Comparison of ENCODE assay signal across 24 mouse cellular contexts in the genomic region with DNA sequence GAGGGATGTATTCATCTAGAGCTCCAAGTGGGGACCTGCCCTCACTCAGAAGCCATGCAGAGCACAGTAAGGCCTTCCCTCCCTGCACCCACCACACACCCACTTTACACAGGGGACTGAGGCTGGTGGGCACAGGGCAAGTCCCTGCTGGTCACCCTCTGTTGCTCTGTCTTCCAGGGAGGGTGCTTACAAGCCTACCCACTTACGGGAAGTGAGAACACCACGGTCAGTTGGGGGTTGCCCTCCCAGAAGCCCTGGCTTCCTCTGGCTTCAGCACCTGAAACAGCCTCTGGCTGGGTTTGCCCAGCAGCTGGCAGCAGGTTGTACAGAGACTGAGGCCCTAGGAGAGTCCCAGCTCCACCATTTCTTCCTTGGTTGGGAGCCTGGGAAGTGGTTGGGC. TPM values are rescaled to one million over a fixed set of nuclear protein-coding genes. Genes with fewer than 3 reads are reported as not detected.
DNase-seq lines count a peak whose midpoint lies in the region; ATAC-seq lines count a peak whose summit lies in the region.
"Not testable (repeated sequence)": the region's sequence is repeated elsewhere in the genome, so short reads cannot be mapped to it uniquely, and the experiment has no call there.
"Had no signal": no experiment of that assay in that cellular context is flagged by ENCODE, and none has a peak within 500 bp of the region (broad histone marks: within the 10 kb centered on the region; RNA-seq: fewer than 3 reads in every experiment).

No protein-coding gene starts in this region.

- ATAC-seq in common myeloid progenitor, adult 5-6 weeks (replicated peaks; ENCODE audit: low read depth, poor library complexity, severe bottlenecking), result peak; percentile 56
- ATAC-seq in megakaryocyte, adult 5-6 weeks (ENCODE audit: poor library complexity, severe bottlenecking), result peak; percentile 59
- 0 out of 2 replicates have a peak, but pooled peaks have one; percentile 6 for ATAC-seq in midbrain, embryonic 13.5 days

- WGBS in midbrain, embryonic 13.5 days, result 97% methylated on average over 2 of the region's 2 CpGs

- not testable (repeated sequence) for H3K4me1 ChIP-seq in midbrain, embryonic 13.5 days (replicated peaks)

- not testable (repeated sequence) for H3K4me3 ChIP-seq in midbrain, embryonic 13.5 days (replicated peaks)

- H3K4me2 ChIP-seq in midbrain, embryonic 13.5 days (replicated peaks), result not testable (repeated sequence)

- H3K27me3 ChIP-seq in midbrain, embryonic 13.5 days, result not testable (repeated sequence)

- DNase-seq in B cell, adult 2 months, result peak; percentile 32 to 47
- DNase-seq in natural killer cell, adult 2 months (ENCODE audit: low spot score in 2 of 2), result peak; percentile 30 to 39
- peak; percentile 67 to 71 for DNase-seq in spleen, postnatal 36 days (ENCODE audit: low spot score in 2 of 2)

- not testable (repeated sequence) for H3K9ac ChIP-seq in midbrain, embryonic 13.5 days (replicated peaks)

- not testable (repeated sequence) for H3K9me3 ChIP-seq in midbrain, embryonic 13.5 days

- H3K27ac ChIP-seq in midbrain, embryonic 13.5 days, result not testable (repeated sequence)

- H3K36me3 ChIP-seq in midbrain, embryonic 13.5 days, result peaks cover 27% of the 10 kb centered on the region

RNA-seq across cellular contexts. Expression of a gene that starts 0.9 kb away (rescaled TPM):
- total RNA-seq in common myeloid progenitor, adult 5-6 weeks (2017), result not detected in 2 replicates
- total RNA-seq in megakaryocyte, adult 5-6 weeks (2015), result not detected in 2 replicates
- total RNA-seq in megakaryocyte, adult 5-6 weeks (2017), result not detected in 2 replicates
- 1.1 and 2.2 TPM in 2 replicates for polyA plus RNA-seq in midbrain, embryonic 13.5 days (2015; fragmentation: Nextera tagmentation; extraction: Ambion mirVana)
- total RNA-seq: adrenal gland, adult 8-10 months; adrenal gland, postnatal 25 days; ES-E14; forebrain, postnatal 0 days; gastrocnemius, adult 2 months; gastrocnemius, postnatal 14 days; gastrocnemius, postnatal 4 days; heart, adult 18-20 months; heart, postnatal 10 days; heart, postnatal 36 days had no signal
- polyA plus RNA-seq: activated CD4-positive, CD25-positive, alpha-beta regulatory T cell, adult 4 months; C2C12; CD4-positive, CD25-positive, alpha-beta regulatory T cell, adult 4 months; frontal cortex, adult 2 months; heart, embryonic 12.5 days; heart, embryonic 15.5 days had no signal

RNA-seq across cellular contexts. Expression of a gene that starts 8.7 kb away (rescaled TPM):
- total RNA-seq in common myeloid progenitor, adult 5-6 weeks (2017), result 0.78 TPM in 1 of 2 replicates, not detected in the other
- 0.22 and 3.2 TPM in 2 replicates for total RNA-seq in megakaryocyte, adult 5-6 weeks (2015)
- 0.49 and 0.88 TPM in 2 replicates for total RNA-seq in megakaryocyte, adult 5-6 weeks (2017)
- 2.3 TPM in 2 replicates for polyA plus RNA-seq in midbrain, embryonic 13.5 days (2015; fragmentation: Nextera tagmentation; extraction: Ambion mirVana)

RNA-seq across cellular contexts. Expression of a gene that starts 13.2 kb away (rescaled TPM):
- 51.1 and 61.8 TPM in 2 replicates for total RNA-seq in common myeloid progenitor, adult 5-6 weeks (2017)
- total RNA-seq in megakaryocyte, adult 5-6 weeks (2015), result 86.7 and 96.5 TPM in 2 replicates
- total RNA-seq in megakaryocyte, adult 5-6 weeks (2017), result 27.8 and 31.4 TPM in 2 replicates
- polyA plus RNA-seq in midbrain, embryonic 13.5 days (2015; fragmentation: Nextera tagmentation; extraction: Ambion mirVana), result 200 and 203 TPM in 2 replicates

RNA-seq across cellular contexts. Expression of a gene that starts 21.0 kb away (rescaled TPM):
- 4.2 TPM in 1 of 2 replicates, not detected in the other for total RNA-seq in common myeloid progenitor, adult 5-6 weeks (2017)
- 15.1 and 17.1 TPM in 2 replicates for total RNA-seq in megakaryocyte, adult 5-6 weeks (2015)
- total RNA-seq in megakaryocyte, adult 5-6 weeks (2017), result 24.6 and 25.7 TPM in 2 replicates
- polyA plus RNA-seq in midbrain, embryonic 13.5 days (2015; fragmentation: Nextera tagmentation; extraction: Ambion mirVana), result 0.27 and 0.57 TPM in 2 replicates
- polyA plus RNA-seq: C2C12; embryonic facial prominence, embryonic 12.5 days; forebrain, embryonic 11.5 days had no signal

RNA-seq across cellular contexts. Expression of a gene that starts 30.6 kb away (rescaled TPM):
- total RNA-seq in common myeloid progenitor, adult 5-6 weeks (2017), result 1.1 and 1.8 TPM in 2 replicates
- 0.71 and 1.3 TPM in 2 replicates for total RNA-seq in megakaryocyte, adult 5-6 weeks (2015)
- 0.04 TPM in 1 of 2 replicates, not detected in the other for total RNA-seq in megakaryocyte, adult 5-6 weeks (2017)
- polyA plus RNA-seq in midbrain, embryonic 13.5 days (2015; fragmentation: Nextera tagmentation; extraction: Ambion mirVana), result 0.62 and 1.3 TPM in 2 replicates
- total RNA-seq: gastrocnemius, postnatal 4 days had no signal
- polyA plus RNA-seq: activated CD4-positive, CD25-positive, alpha-beta regulatory T cell, adult 4 months; C2C12; CD4-positive, CD25-positive, alpha-beta regulatory T cell, adult 4 months had no signal

Comparison
In these comparisons a context has a peak if more than half of its experiments do, and no peak if none do; other contexts are left out.
1. ATAC-seq: peak in every context shown above with its lines; median percentile 59 in megakaryocyte, adult 5-6 weeks; 56 in common myeloid progenitor, adult 5-6 weeks; 6 in midbrain, embryonic 13.5 days.